Mouse (Mus musculus) layer of hippocampus, postnatal 14 days (tissue): ENCODE results near the gene Sema3f. TPM values are rescaled to one million over a fixed set of nuclear protein-coding genes. Genes with fewer than 3 reads are reported as not detected.

Experiments used
- DNase-seq, 2 experiments: peaks; one replicate each; pipeline ENCODE4 v3.0.0; 2021 to 2022; ENCODE audit warnings: low spot score in 2 of 2, mixed read lengths in 1 of 2
- long read RNA-seq, 2 experiments: library from polyadenylated mRNA; stranded (forward); transcript quantifications; one replicate each; pipeline ENCODE4 v2.0.0; 2021
- total RNA-seq, 2 experiments: library from RNA; stranded (reverse); gene quantifications; 2 replicates each; pipeline ENCODE4 v1.2.3; 2021

The Sema3f gene
- total RNA-seq, result 1 to 10 TPM; 4.3 to 4.8 TPM
- long read RNA-seq, experiment 1, partial matches to known transcripts, result 0 of 3 reads
- long read RNA-seq, experiment 1, other reads (novel, unspliced or antisense), result 3 of 3 reads
- long read RNA-seq, experiment 2, result 0 reads

- DNase-seq, result peak; percentile 28 to 33
Measured at GRCm38 (mm10) chr9:107709697-107710483, at the start of gene Sema3f. Gene Sema3f (minus strand): TSS chr9:107710475.

GRCm38 (mm10) chr9:107759593-107759992, 49.3 kb upstream of the Sema3f start:
- DNase-seq, result no peak

GRCm38 (mm10) chr9:107750378-107750777, 40.1 kb upstream of the Sema3f start:
- DNase-seq, result no peak

DNA sequence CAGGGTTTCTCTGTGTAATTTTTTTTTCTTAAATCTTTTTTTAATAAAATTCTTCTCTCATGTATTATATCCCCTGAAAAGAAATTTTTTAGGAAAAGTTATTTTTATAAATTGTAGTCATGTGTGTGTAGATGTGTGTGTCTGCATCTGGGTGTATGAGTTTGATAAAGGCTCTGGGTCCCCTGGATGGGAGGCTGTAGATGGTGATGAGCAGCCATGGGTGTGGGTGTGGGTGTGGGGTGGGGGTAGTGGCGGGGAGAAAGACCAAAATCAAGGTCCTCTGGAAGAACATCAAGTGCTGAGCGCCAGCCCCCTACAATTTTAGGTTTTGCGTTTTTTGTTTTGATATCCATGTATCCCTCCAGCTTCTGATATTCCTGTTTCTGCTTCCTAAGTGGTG, 37.8 kb upstream of the Sema3f start:
- no peak for DNase-seq

GRCm38 (mm10) chr9:107747310-107747709, 37.0 kb upstream of the Sema3f start:
- DNase-seq, result no peak

- DNase-seq, result no peak
Measured at GRCm38 (mm10) chr9:107746679-107747078, 36.4 kb upstream of the Sema3f start.

GRCm38 (mm10) chr9:107744061-107744460, 33.8 kb upstream of the Sema3f start:
- no peak for DNase-seq

DNA sequence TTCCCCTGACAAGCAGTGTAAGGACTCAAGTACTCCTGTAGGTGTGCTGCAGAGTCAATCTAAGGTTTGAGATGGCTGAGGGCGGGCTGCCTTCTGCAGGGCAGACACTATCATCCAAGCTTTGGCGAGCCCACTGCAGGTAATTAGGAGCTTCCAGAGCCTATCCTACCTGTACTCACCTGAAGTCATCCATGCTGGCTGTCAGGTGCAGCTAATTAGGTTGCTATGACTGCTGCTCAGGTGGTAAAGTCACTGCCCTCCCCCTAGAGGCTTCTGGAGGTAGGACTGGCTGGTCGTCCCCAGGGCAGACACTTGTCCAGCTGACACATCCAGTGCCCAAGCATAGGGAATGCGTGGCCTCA, 28.5 kb upstream of the Sema3f start:
- peak; percentile 28 to 33 for DNase-seq

DNA sequence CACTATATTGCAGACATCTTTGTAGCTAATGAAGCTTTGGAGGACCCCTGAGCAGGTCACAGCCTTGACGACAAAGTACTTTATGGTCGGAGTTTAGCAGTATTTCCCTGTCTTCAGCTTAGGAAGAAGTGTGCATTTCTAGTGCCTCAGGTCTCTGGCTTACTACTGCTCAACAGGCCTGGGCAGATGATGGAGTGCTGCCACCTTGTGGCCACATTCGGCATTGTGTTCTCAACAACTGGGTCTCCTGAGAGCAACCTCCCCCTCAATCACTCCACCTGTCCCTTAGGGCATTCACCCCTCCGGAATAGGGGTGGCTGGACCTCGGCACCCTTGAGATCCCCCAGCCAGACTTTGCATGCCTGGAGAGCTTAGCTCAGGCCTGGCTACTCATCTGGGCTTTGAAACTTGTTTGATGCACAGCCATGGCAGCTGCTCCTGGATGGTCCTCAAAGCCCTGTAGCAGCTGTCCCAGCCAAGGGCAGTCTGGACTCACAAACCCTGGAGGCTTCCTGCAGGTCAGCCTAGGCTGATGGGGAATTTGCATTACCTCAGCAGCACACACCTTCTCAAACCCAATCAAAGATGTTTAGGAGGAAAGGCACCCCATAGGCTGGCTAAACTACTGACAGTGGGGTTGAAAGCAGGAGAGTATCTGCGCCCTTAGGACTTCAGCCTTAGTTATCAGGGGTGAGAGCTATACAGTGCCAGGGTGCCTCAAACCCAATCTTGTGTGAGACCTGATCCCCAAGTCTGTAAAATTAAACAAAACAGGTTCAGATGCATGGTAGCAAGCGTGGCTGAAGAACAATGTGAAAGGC, 28.0 kb upstream of the Sema3f start:
- peak; percentile 87 to 91 for DNase-seq

- no peak for DNase-seq
Measured at GRCm38 (mm10) chr9:107736185-107736485, 25.9 kb upstream of the Sema3f start.

DNA sequence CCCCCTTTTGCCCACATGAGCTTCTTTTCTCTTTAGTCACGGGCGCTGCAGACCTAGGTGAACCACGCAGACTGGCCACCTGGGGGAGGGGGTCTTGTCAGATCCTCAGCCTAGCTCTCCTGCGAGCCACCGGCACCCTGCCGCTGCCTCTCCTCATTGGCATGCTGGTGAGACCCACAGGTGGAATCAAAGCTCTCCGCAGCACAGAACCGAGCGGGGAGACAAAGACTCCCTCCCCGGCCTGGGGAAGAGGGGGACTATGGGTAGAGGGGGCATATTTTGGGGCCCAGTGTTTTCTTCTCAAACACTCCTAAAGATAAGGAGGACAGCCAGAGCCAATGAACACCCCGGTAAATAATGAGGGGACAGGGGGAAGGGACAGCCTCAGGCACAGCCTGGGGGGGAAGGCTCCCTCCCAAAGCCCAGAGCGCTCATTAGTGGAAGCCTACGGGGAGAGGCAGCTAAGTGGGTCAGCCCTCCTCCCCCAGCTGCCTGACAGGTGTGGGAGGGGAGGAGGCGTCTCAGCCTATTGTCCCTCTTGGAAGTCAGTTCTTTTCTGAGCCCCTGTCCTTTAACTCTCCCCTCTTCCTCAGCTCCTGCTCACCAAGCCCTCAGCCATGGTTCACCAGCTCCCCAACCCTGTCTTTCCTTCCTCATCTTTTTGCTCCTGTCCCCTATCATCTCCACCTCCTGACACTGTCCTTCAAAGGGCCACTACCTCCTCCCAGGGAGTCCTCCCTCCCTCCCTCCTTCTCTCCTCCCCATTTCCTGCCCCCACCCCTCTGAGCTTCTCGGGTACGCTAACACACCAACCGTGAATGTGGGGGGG, 25.3 kb upstream of the Sema3f start:
- no peak for DNase-seq

DNA sequence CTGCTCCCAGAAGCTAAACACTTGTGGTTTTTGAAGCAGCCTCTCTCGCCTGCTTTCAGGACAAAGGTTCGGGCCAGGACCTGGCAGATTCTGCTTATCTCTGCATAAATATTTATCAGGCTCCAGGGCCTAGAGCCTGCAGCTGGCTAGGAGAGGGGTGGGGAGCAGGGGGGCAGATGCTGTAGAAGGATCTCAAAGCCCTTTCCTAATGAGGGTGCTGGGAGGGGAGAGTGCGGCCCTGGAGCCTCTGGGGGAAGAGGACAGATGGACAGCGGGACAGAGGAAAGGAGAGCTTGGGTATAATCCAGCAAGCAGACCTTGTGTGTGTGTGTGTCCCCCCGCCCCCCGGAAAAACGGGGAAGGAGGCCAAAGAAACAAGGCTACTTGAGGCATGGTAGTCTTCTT, 24.3 kb upstream of the Sema3f start:
- DNase-seq, result no peak

DNA sequence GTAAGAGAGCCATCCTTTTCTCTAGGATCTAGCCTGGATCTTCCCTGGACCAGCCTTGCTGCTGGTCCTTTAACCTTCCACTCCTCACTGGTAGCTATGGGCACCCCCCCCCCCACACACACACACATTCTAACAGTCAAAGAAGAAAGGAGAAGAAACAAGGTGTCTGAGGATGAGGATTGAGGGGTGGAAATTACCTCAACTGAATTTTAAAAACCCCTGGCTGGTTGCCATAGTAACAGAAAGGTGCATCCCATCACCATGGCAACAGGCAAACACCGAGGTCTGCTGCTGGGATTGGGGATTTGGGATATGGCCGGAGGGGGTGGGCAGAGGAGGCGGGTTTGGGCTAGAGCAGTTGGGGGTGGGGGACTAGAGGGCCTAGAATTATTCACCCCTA, 19.4 kb upstream of the Sema3f start:
- DNase-seq, result no peak

- no peak for DNase-seq
Measured at GRCm38 (mm10) chr9:107728919-107729670, 18.8 kb upstream of the Sema3f start.

GRCm38 (mm10) chr9:107727041-107727440, 16.8 kb upstream of the Sema3f start:
- DNase-seq, result no peak

GRCm38 (mm10) chr9:107724796-107725195, 14.5 kb upstream of the Sema3f start:
- DNase-seq, result no peak

DNA sequence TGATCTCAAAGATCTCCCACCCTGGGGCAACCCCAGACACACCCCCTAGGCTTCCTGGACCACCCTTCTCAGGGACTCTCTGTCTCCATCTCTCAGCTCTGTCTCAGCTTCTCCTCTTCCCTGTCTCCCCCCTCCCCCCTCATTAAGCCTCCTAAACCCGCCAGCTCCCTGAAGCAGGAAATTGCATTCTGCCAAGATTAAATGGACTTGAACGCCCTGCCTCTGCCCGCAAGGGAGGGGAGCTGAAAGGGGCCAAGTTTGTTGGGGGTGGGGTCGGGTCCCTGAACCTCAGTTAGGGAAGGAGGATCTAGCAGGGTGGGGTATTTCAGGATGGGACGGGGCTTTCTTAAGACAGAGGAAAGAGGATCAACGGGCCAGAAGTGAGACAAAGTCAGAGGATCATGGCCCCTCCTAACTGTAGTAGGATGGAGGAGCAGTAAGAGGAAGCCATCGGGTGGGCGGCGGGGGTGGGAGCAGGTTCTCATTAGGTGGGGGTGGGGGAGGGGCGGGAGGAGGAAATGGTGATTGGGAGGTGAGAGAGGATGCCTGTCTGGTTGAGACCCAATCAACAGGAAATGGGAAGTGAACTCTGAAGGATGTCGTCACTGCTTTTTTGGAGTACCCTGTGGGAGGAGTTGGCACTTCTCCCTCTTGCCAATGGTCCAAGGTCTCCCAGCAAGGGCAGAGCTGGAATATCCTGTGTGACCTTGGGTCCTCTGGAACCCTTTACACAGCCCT, 13.7 kb upstream of the Sema3f start:
- no peak for DNase-seq

DNA sequence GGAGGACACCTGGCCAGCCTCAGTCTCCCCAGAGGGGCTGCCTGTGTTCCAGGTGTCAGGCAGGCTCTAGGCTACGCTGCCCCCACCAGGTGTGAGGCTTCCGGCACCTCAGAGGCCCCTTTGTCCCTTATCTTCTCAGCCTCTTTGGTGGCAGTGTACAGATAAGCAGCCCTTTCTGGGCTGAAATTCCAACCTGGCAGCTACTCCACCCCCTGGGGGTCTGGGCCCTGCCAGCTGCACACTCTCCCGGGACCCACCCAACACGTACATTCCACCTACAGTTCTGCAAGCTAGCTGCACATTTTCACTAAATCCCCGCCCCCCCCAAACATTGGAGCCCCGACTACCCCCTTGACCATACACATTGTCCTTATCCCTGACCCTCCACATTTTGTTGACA, 13.0 kb upstream of the Sema3f start:
- no peak for DNase-seq

DNA sequence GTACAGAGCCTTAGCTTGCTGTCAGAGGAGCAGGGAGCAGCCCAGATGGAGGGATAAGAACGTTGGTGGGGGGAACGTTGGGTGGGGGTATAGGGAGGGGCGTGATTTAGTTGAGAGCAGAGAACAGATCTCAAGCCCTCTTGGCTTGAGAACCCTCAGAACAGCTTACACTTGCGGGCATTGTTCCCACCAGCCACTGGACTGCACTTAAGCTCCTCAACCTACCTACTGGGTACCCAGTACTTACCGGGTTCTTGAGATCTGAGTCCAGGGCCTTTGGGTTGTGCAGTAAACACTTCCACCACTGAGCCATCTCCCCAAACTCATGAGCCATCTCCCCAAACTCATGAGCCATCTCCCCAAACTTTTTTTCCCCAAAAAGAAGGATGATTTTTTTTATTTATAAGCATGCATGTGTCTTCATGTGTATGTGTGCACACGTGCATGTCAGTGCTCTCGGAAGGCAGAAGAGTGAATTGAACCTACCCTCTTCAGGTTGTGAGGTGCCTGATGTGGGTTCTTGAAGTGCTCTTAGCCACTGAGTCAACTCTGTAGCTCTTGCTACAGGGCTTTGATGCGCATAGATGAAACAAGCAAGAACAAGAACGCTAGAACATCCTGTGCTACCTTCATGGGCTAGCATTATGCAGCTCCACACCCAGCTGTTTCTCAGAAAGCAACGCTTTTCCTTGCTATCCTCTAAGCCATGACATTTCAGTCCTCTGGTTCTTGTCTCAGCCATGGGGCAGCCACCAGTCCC, 8.7 kb upstream of the Sema3f start:
- no peak for DNase-seq
